Mouse (Mus musculus): Measurements from ENCODE around the gene Kcnj5.

Gene Kcnj5

DNA sequence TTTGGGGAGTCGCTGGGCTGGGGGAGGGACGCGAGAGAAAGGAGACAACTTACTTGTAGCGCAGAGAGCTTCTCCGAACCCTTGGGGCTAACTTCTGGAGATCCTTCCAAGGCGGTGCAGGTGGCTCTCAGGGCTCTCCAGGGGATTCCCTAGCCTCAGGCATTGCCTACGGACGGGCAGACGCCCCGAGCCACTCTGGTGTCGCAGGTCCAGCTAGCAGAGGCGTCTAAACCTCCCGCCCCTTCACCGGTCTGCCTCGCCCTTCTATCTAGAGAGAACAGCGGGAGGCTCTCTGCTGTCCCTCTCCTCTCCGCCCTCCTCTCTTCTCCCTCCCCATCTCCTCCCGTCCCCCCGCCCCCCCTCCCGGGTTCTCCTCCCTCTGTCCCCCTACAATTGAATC is at the start of gene Kcnj5:
Gene Kcnj5 (minus strand): TSS at position 300 of the 400 bp plus-strand sequence.
- ChIA-PET CTCF (interaction anchor here in 2 of 4 experiments (1.0 to 1.4 kb wide), 3 partner anchors 9 to 72 kb away, joined by 3 to 5 read pairs (median 4); no protein-coding TSS in a partner anchor), POLR2A (interaction anchor here in 2 of 4 experiments (0.5 to 0.6 kb wide), 2 partner anchors 118 to 573 kb away, joined by 3 to 5 read pairs; no protein-coding TSS in a partner anchor)

DNA sequence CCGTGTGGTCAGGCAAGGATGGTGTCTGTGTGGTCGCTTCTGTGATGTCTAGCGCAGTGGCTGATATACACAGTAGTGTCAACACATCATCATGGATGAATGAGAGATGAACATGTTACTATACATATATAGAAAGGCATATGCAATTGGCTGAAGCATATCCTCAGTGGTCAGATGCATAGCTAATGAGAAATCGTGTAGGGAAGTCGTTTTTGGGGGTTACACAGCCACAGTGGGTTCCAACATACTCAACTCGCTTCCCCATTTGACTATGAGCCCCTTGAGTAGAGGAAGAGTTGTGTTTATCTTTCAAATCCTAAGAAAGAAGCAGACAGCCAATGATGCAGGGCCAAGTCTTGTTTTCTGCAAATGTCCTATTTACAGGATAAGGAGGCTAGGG is 48.6 kb upstream of the Kcnj5 start:
- POLR2A ChIA-PET, result no interaction called here
- CTCF ChIA-PET, result interaction anchor here in 2 of 4 experiments (1.5 to 2.2 kb wide), 2 partner anchors 13 to 193 kb away, joined by 4 to 5 read pairs; no protein-coding TSS in a partner anchor

DNA sequence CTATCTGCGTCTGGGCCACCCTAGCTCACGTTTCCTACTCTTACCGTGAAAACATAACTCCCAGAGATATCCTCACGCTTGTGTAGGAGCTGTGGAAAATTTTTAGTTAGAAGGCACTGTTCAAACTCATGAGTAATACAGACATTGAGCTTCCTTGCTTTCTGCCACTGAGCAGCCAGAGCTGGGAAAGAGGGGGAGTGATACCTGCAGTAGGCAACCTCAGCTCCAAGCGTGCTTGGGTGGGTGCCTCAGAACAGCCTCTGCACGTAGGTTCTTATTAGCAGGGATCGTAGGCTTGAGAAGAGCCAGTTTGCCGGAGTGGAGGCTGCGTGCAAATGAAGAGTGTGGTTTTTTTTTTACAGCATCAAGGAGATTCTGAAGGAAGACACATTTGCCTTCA is 47.6 kb upstream of the Kcnj5 start:
- CTCF ChIA-PET, result interaction anchor here in 2 of 4 experiments (0.6 to 2.2 kb wide), 6 partner anchors 13 to 627 kb away, joined by 3 to 5 read pairs (median 4); no protein-coding TSS in a partner anchor
- POLR2A ChIA-PET, result interaction anchor here in 1 of 4 experiments (0.6 kb wide), 1 partner anchor 397 kb away, joined by 3 read pairs; no protein-coding TSS in a partner anchor

DNA sequence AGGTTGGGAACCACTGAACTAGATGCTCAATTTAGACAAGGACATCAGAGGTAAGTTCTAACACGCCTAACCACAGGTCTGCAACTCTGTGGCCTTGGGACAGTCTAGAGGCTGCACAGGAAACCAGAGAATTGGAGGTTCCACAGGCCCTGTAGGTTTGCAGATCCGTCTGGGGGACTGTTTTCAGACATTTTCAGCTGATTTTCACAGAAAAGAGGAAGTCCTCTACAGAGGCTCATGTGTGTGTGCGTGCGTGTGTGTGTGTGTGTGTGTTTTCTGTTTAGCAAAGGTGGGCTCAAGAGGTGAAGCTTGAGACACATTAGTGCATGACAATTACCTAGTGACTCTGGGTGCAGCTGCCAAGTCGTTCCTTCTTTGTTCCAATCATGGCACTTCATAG is 46.9 kb upstream of the Kcnj5 start:
- CTCF ChIA-PET, result interaction anchor here in 2 of 4 experiments (0.6 to 2.2 kb wide), 6 partner anchors 14 to 627 kb away, joined by 3 to 5 read pairs (median 4); no protein-coding TSS in a partner anchor
- POLR2A ChIA-PET, result interaction anchor here in 1 of 4 experiments (0.9 kb wide), 1 partner anchor 19 kb away, joined by 3 read pairs; no protein-coding TSS in a partner anchor

DNA sequence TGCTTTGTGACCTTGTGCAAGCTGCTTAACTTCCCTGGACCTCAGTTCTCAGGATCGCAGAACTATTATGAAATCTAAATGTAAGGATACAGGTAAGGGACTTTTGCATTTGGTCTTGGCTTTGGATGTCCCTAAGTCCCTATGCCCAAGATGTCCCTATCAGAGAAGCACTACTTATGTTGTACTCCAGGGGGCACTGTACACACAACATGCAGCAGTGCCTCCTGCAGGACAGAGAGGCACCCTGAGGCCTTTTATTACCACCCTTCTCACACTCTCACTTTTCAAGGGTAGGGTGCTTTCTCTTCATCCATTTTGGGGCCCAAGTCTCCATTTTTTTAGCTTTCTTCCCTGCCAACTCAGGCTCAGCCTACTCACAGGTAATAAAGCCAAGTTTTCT is 44.0 kb upstream of the Kcnj5 start:
- POLR2A ChIA-PET, result no interaction called here
- CTCF ChIA-PET, result interaction anchor here in 3 of 4 experiments (0.6 to 2.3 kb wide), 5 partner anchors 17 to 176 kb away, joined by 3 to 10 read pairs (median 3); no protein-coding TSS in a partner anchor

DNA sequence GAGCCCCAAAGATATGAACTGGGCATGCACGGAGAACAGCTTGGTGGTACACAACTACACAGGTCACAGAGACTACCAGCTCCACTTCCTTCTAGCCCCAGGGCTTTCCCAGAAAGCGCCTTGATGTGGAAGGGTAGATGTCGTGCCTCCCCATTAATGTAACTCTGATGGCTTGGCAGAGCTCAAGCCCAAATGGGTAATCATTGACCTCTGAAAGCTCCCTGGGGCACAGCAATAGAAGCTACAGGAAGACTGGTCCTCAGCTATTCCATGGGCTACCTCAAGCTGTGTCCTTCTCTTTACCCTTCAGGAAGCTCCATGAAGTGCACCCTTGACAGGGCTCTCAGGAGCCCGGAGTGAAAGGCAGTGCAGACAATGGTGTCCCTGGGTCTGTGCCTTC is 40.8 kb upstream of the Kcnj5 start:
- CTCF ChIA-PET, result interaction anchor here in 1 of 4 experiments (0.9 to 1.7 kb wide), 2 partner anchors 21 to 201 kb away, joined by 3 to 4 read pairs; no protein-coding TSS in a partner anchor

DNA sequence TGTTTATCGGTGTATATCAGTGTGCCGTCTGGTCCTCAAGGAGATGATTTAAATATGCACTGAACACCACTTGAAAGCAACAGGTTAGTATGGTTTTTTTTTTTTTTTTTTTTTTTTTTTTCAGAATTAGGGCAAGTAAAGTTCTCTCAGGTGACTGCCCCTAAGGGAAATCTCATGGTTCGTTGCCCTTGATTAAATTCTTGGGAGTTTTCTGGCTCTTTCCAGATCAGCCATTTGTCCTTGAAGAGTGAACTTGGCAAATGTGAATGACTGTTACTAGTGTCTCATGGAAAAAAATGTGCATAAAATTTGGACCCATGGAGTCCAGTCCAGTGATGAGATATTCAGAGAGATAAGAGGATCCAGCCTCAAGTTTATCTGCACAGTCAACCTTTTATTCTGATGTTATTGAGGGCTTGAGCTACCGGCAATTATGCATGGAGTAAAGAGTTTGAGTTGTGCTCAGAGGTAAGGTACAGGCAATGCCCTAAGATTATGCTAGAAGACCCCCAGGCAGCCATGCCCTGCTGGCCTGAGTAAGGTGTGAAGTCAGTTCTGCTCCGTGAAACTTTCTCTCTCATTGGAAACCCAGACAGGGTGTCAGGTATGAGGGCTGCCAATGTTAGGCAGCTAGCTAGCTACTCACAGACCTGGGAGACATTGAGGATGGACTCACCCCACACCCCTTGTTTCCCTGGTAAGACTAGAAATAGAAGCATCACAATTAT is 32.9 kb upstream of the Kcnj5 start:
- ChIA-PET POLR2A (interaction anchor here in 2 of 4 experiments (1.1 to 1.7 kb wide), 3 partner anchors 8 to 19 kb away, joined by 3 to 8 read pairs (median 4); no protein-coding TSS in a partner anchor), CTCF (interaction anchor here in 2 of 4 experiments (1.0 to 1.1 kb wide), 2 partner anchors 28 to 208 kb away, joined by 3 to 5 read pairs; no protein-coding TSS in a partner anchor)

More for the DNA sequence above, 40.8 kb upstream of the Kcnj5 start:
- POLR2A ChIA-PET, result no interaction called here

DNA sequence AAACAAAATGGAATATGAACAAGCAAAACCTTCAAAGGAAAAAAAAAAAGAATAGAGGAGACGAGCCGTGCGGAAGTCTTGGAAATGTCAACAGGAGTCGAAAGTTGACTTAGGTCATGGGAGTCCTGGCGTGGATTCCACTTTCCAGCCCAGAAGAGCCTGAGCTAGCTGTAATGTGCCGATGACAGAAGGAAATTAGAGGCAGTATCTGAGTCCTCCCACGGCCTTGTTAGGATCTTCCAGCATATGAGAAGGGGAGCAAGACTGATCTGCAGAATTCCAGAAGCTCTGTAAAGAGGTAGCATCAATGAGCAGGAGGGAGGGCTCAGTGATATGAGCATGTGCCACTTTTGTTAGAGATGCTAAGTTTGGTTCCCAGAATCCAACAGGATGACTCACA is 31.9 kb upstream of the Kcnj5 start:
- ChIA-PET POLR2A (no interaction called here), CTCF (interaction anchor here in 2 of 4 experiments (0.7 kb wide), 2 partner anchors 13 to 16 kb away, joined by 3 read pairs; no protein-coding TSS in a partner anchor)

DNA sequence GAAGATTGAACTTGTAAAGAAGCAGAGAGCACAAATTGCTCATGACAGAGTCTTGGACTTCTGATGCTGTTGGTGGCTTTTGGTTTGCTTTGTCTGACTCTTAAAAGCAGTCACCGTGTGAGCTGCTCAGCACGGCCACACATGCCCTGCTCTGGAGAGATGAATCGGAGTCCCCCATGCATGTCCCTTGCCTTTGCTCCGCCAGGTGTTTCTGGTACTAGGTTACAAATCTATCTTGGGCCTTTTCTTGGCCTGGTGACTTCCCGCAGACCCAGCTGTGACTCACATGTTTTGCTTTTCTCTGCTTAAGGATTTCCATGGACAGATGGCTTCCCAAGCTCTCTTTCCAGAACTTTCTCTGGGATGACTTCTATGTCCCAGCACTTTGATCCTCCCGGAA is 29.5 kb upstream of the Kcnj5 start:
- ChIA-PET CTCF (no interaction called here), POLR2A (interaction anchor here in 1 of 4 experiments (0.7 kb wide), 1 partner anchor 10 kb away, joined by 4 read pairs; no protein-coding TSS in a partner anchor)

DNA sequence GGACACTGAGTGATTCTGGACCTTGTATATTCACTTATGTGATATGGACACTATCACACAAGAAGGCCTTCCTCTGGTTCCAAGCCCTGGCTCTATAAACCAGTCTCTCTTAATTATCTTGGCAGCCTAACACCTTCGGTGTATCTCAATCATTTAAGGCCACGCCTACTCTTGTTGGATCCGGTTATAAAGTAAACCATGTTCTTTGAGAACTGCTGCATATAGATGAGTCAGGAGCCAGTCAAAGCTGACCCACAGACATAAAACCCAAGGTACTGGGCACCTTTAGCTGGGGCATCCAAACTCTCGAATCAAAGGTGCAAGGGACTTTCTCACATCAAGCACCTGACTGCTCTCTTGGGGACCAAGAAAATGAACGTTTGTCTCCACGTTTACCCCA is 28.1 kb upstream of the Kcnj5 start, which contains the start of gene Kcnj1:
Gene Kcnj1 (plus strand): TSS at position 292 of the 400 bp plus-strand sequence.
- POLR2A ChIA-PET, result interaction anchor here in 1 of 4 experiments (0.7 kb wide), 1 partner anchor 18 kb away, joined by 3 read pairs; no protein-coding TSS in a partner anchor
- CTCF ChIA-PET, result no interaction called here

DNA sequence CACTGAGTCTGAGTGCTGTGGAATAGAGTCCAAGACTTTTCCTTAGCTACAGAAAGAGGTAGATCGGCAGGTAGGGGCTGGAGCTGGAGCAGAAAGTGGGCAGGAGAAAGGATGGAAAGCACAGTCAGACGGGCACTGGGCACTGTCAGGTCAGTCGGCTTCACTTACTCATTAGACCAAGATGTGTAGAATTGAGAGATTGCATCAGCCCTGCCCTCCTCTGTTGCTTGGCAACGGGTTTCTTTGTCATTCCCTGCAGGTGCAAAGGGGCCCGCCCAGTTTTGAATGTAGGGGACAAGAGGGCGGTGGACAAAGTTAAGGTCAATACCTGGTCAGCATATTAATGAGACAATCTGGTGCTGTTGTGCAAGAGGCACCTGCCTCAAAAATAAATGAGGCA is 25.2 kb upstream of the Kcnj5 start:
- CTCF ChIA-PET, result interaction anchor here in 1 of 4 experiments (1.4 kb wide), 1 partner anchor 36 kb away, joined by 4 read pairs; no protein-coding TSS in a partner anchor
- POLR2A ChIA-PET, result interaction anchor here in 2 of 4 experiments (0.6 to 1.4 kb wide), 6 partner anchors 8 to 299 kb away, joined by 3 to 8 read pairs (median 4); no protein-coding TSS in a partner anchor

DNA sequence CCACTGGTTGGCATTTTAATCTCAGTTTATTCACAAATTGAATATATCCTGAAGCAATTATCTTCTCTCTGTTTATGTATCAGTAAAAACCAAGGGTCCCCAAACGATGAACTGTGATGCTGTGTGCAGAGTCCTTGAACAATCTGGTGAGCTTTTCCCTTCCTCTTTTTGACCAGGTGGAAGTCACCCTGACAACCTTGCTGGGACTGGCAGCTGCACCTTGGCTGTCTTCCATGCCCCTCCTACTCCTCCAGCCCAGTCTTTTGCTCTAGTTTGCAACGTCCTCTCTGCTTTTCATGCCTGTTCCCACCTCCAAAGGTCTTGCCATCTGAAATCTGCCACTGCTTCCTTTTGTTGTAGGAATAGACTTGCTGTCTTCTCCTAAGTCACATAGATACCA is 24.7 kb upstream of the Kcnj5 start:
- ChIA-PET POLR2A (interaction anchor here in 3 of 4 experiments (0.7 to 1.3 kb wide), 7 partner anchors 9 to 272 kb away, joined by 3 to 8 read pairs (median 3); no protein-coding TSS in a partner anchor), CTCF (no interaction called here)

DNA sequence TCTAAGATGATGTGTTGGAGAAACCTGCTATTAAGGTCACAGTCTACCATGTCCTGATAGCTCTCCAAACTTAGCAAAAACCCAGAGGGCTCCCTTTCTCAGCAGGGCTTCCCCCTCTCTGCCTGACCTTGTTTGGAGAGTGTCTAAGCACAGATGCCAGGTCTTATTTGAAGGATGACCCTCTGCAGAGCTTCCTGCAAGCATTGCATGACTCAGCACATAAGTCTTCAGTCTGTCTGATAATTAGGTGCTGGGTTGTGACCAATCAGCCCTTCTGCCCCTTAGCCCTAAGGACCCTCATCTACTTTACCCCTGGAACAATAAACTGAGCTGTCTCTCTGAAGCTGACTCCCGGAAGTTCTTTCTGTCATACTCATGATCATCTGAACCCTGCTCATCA is 16.6 kb upstream of the Kcnj5 start:
- POLR2A ChIA-PET, result interaction anchor here in 1 of 4 experiments (1.5 kb wide), 1 partner anchor 9 kb away, joined by 5 read pairs; no protein-coding TSS in a partner anchor
- CTCF ChIA-PET, result no interaction called here

DNA sequence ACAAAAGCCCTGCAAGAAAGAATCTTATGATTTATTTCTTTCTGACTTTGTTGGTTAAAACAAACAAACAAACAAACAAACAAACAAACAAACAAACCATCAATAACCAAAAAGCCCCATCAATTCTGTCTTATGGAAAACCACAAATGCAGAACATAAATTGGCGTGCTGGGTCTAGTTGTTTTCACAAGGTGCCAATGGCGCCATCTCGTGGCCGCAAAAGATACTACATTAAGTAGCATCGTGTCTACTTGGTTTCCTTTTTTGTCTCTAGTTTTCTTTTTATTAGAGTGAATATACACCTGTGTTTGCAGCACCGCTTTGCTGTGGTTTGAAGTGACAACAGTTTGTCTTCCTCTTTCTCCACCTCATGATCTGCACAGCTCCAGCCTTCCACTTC is 6.2 kb upstream of the Kcnj5 start:
- CTCF ChIA-PET, result interaction anchor here in 3 of 4 experiments (0.6 to 1.6 kb wide), 8 partner anchors 37 to 420 kb away, joined by 3 to 5 read pairs (median 3); no protein-coding TSS in a partner anchor
- POLR2A ChIA-PET, result no interaction called here

DNA sequence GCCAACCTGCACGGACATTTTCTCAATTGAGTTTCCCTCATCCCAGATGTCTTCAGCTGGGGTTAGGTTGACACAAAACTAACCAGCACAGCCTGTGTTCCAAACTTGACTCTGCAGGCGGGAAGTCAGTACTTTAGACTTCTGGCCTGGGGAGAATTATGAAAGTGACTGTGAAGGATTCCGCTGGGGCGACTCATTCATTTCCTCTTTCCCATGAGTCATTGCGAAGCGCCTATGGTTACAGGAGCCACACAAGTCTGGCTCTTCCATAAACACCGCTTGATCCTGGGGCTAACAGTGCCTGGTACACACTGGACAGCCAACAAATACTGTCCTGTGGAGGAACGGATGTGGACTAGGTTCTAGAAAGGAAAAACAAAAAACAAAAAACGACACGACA is 5.2 kb upstream of the Kcnj5 start:
- POLR2A ChIA-PET, result interaction anchor here in 1 of 4 experiments (0.9 kb wide), 1 partner anchor 414 kb away, joined by 3 read pairs; no protein-coding TSS in a partner anchor
- CTCF ChIA-PET, result interaction anchor here in 3 of 4 experiments (0.5 to 0.8 kb wide), 3 partner anchors 28 to 668 kb away, joined by 3 to 11 read pairs (median 3); no protein-coding TSS in a partner anchor

DNA sequence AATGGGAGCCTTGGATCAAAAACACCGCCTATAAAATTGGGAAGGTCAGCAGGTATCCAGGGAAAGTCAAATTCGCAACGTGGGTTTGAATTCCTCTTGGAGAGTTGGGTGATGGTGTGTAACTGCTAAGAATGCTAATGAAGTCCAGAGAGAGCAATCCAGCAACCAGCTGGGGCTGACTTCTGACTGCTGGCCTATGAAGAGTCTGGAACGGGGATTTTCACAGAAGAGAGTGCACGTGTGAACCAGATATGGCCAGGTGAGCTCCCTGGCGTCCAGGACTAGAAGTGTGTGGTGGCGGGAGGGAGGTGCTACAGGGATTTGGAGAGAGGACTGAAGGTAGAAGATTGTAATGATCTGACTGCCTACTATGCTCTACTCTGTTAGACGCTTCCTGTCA is 3.9 kb upstream of the Kcnj5 start:
- ChIA-PET CTCF (interaction anchor here in 1 of 4 experiments (0.7 kb wide), 1 partner anchor 14 kb away, joined by 4 read pairs; no protein-coding TSS in a partner anchor), POLR2A (interaction anchor here in 2 of 4 experiments (0.7 to 1.2 kb wide), 2 partner anchors 23 to 225 kb away, joined by 3 read pairs; no protein-coding TSS in a partner anchor)

DNA sequence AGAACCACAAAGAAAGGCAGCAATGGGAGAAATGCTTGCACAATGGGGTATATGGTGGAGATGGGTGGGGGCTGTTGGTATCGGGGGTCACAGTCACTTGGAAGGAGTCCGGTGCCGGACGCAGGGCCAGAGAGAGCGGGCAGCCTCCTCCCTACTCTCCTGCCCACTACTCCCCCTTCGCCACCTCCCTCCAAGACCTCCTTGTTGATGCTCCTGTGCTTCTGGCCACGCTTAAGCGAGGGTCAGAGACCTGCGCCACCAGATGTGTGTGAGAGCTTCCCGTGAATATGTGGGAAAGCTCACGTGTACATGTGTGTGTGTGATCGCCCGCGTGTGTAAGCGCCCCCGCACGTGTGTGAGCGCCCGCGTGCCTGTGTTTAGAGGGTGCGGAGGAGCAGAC is 339 bp upstream of the Kcnj5 start:
- ChIA-PET POLR2A (interaction anchor here in 2 of 4 experiments (0.5 to 0.7 kb wide), 3 partner anchors 117 to 749 kb away, joined by 3 to 5 read pairs (median 4); no protein-coding TSS in a partner anchor), CTCF (interaction anchor here in 1 of 4 experiments (0.6 kb wide), 1 partner anchor 456 kb away, joined by 3 read pairs; no protein-coding TSS in a partner anchor)

DNA sequence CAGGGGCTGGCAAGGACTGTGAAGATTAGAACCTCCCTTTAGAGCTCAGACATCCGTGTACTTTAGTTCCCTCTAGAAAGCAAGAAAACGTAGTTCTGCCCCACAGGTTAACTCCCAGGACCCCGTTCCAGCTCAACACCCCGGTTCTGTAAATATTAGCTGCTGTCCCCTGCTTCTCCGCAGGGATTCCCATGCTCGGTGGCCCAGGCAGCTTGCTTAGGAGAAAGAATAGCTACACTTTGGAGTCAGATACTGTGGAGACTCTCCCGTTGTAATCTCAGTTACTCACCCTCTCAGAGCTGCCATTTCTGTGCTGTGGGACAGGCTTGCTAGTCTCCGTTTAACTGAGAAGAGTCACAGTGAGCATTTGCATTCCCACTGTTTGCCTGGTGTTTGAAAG is 1.2 kb downstream of the Kcnj5 start:
- POLR2A ChIA-PET, result interaction anchor here in 1 of 4 experiments (1.1 kb wide), 1 partner anchor 25 kb away, joined by 3 read pairs; no protein-coding TSS in a partner anchor
- CTCF ChIA-PET, result interaction anchor here in 3 of 4 experiments (0.6 to 1.4 kb wide), 4 partner anchors 10 to 216 kb away, joined by 3 to 5 read pairs (median 4); no protein-coding TSS in a partner anchor

DNA sequence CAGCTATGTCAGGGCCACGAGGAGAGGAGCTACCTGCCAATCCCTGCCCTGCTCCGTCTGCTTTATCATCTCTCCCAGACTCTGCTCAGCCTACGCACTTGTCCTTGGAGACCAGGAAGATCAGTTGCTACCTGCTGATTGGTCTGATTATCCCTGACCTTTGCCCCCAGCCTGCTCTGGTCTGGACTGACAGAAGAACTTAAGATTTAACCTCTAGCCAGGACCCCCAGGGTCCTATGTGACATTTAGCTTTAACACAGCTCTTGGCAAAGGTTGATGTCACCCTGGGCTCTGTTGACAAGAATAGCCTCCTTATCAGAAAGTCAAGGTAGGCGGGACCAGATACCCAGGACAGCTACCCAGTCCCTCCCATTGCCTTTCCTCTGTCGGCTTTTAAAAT is 3.3 kb downstream of the Kcnj5 start:
- POLR2A ChIA-PET, result no interaction called here
- CTCF ChIA-PET, result interaction anchor here in 1 of 4 experiments (0.6 kb wide), 1 partner anchor 12 kb away, joined by 4 read pairs; no protein-coding TSS in a partner anchor
